Mouse (Mus musculus): ENCODE data around the gene Tinag. TPM values are rescaled to one million over a fixed set of nuclear protein-coding genes. Genes with fewer than 3 reads are reported as not detected.
"Not testable (repeated sequence)": the region's sequence is repeated elsewhere in the genome, so short reads cannot be mapped to it uniquely, and the experiment has no call there.

The Tinag gene
- total RNA-seq (2014; fragmentation: Nextera tagmentation) (not detected in 2 replicates), total RNA-seq (2017) (not detected in 2 replicates)

- no peak for ATAC-seq (replicated peaks; ENCODE audit: poor library complexity, severe bottlenecking)
Measured at GRCm38 (mm10) chr9:77045585-77045984, at the start of gene Tinag. Gene Tinag (minus strand): TSS chr9:77045794.

GRCm38 (mm10) chr9:77083221-77083620 lies 37.6 kb upstream of the Tinag start:
- ATAC-seq (replicated peaks; ENCODE audit: poor library complexity, severe bottlenecking): not testable (repeated sequence)

GRCm38 (mm10) chr9:77071676-77072075 lies 26.1 kb upstream of the Tinag start:
- ATAC-seq (replicated peaks; ENCODE audit: poor library complexity, severe bottlenecking): no peak

- ATAC-seq (replicated peaks; ENCODE audit: poor library complexity, severe bottlenecking): no peak
Measured at GRCm38 (mm10) chr9:77056611-77057010, 11.0 kb upstream of the Tinag start.

GRCm38 (mm10) chr9:77054426-77055193 lies 9.0 kb upstream of the Tinag start:
- no peak for ATAC-seq (replicated peaks; ENCODE audit: poor library complexity, severe bottlenecking)

GRCm38 (mm10) chr9:77051406-77051805 lies 5.8 kb upstream of the Tinag start:
- ATAC-seq (replicated peaks; ENCODE audit: poor library complexity, severe bottlenecking): no peak

- ATAC-seq (replicated peaks; ENCODE audit: poor library complexity, severe bottlenecking): no peak
Measured at GRCm38 (mm10) chr9:77049669-77050068, 4.1 kb upstream of the Tinag start.

- no peak for ATAC-seq (replicated peaks; ENCODE audit: poor library complexity, severe bottlenecking)
Measured at GRCm38 (mm10) chr9:77046067-77046715, 597 bp upstream of the Tinag start.

- ATAC-seq (replicated peaks; ENCODE audit: poor library complexity, severe bottlenecking): no peak
Measured at GRCm38 (mm10) chr9:77035361-77035760, 10.2 kb downstream of the Tinag start.

GRCm38 (mm10) chr9:77032430-77033154 lies 13.0 kb downstream of the Tinag start:
- no peak for ATAC-seq (replicated peaks; ENCODE audit: poor library complexity, severe bottlenecking)

GRCm38 (mm10) chr9:77025271-77025670 lies 20.3 kb downstream of the Tinag start:
- ATAC-seq (replicated peaks; ENCODE audit: poor library complexity, severe bottlenecking): no peak

- ATAC-seq (replicated peaks; ENCODE audit: poor library complexity, severe bottlenecking): no peak
Measured at GRCm38 (mm10) chr9:77018935-77019334, 26.7 kb downstream of the Tinag start.

- no peak for ATAC-seq (replicated peaks; ENCODE audit: poor library complexity, severe bottlenecking)
Measured at GRCm38 (mm10) chr9:76996021-76996420, 49.6 kb downstream of the Tinag start.

- no peak for ATAC-seq (replicated peaks; ENCODE audit: poor library complexity, severe bottlenecking)
Measured at GRCm38 (mm10) chr9:76989946-76990345, 55.6 kb downstream of the Tinag start.

- ATAC-seq (replicated peaks; ENCODE audit: poor library complexity, severe bottlenecking): peak; percentile 56
Measured at GRCm38 (mm10) chr9:76934813-76935212, 110.8 kb downstream of the Tinag start.

GRCm38 (mm10) chr9:76915093-76915661 lies 130.4 kb downstream of the Tinag start:
- no peak for ATAC-seq (replicated peaks; ENCODE audit: poor library complexity, severe bottlenecking)
